Mouse (Mus musculus) CH12.LX (cell line): Measurements from ENCODE around the gene Efr3b. TPM values are rescaled to one million over a fixed set of nuclear protein-coding genes. Genes with fewer than 3 reads are reported as not detected.

Experiments
- DNase-seq: peaks from one replicate; pipeline ENCODE4 v3.0.0-alpha.2; 2013; ENCODE audit errors: extremely low read depth
- H3K27ac ChIP-seq: 2 replicates; pipeline ENCODE4 v1.5.1; 2012; ENCODE audit warnings: low read depth, mild to moderate bottlenecking, control low read depth, moderate library complexity; ENCODE audit not compliant: insufficient read depth
- H3K27me3 ChIP-seq: replicated peaks from 2 replicates; pipeline ENCODE3; 2012; ENCODE audit warnings: inconsistent platforms
- H3K36me3 ChIP-seq, 2 experiments: replicated peaks in 1 of 2; 2 replicates each; pipeline versions ENCODE3 to v1.6.1; 2012; ENCODE audit warnings: inconsistent platforms in 1 of 2, low read length in 1 of 2, mild to moderate bottlenecking in 1 of 2, mixed read lengths in 1 of 2, moderate library complexity in 1 of 2; ENCODE audit not compliant: control insufficient read depth in 1 of 2, insufficient read depth in 1 of 2
- H3K4me1 ChIP-seq, 2 experiments: 2 replicates each; pipeline ENCODE4 v1.6.1; 2012; ENCODE audit warnings: inconsistent platforms in 1 of 2, moderate library complexity in 1 of 2; ENCODE audit not compliant: insufficient read depth in 2 of 2, control insufficient read depth in 1 of 2
- H3K4me2 ChIP-seq: 2 replicates; pipeline ENCODE4 v1.6.1; 2012; ENCODE audit warnings: low read depth, mild to moderate bottlenecking, control low read depth; ENCODE audit not compliant: poor library complexity, insufficient read depth, severe bottlenecking
- H3K4me3 ChIP-seq, 3 experiments: fragments of 150-350 bp in 1 of 3; sonication (generic) in 1 of 3; replicated peaks in 1 of 3; 2 replicates each; pipeline versions ENCODE3 to v1.5.1; 2011 to 2012; ENCODE audit warnings: low read depth in 2 of 3, low read length in 2 of 3, mild to moderate bottlenecking in 2 of 3, moderate library complexity in 2 of 3, control low read depth in 1 of 3, improper control_type of control experiment in 1 of 3, inconsistent platforms in 1 of 3, mixed read lengths in 1 of 3; ENCODE audit not compliant: poor library complexity in 1 of 3
- H3K79me2 ChIP-seq: replicated peaks from 2 replicates; pipeline ENCODE4 v1.6.1; 2012; ENCODE audit warnings: mild to moderate bottlenecking, moderate library complexity; ENCODE audit not compliant: control insufficient read depth, poor library complexity, insufficient read depth, severe bottlenecking; ENCODE audit errors: extremely low read depth
- H3K9ac ChIP-seq: 2 replicates; pipeline ENCODE4 v1.6.1; 2012; ENCODE audit warnings: low read depth, mild to moderate bottlenecking, control low read depth, moderate library complexity; ENCODE audit not compliant: insufficient read depth
- H3K9me3 ChIP-seq: replicated peaks from 2 replicates; pipeline ENCODE3; 2012; ENCODE audit warnings: low read length, inconsistent platforms, mixed read lengths
- CHD1 ChIP-seq: IDR thresholded peaks from 2 replicates; pipeline ENCODE4 v1.6.1; 2012; ENCODE audit warnings: low read depth, low read length, improper control_type of control experiment, inconsistent platforms
- CHD2 ChIP-seq: IDR thresholded peaks from 2 replicates; pipeline ENCODE4 v1.6.1; 2011; ENCODE audit warnings: low read length, improper control_type of control experiment
- ETS1 ChIP-seq: conservative IDR thresholded peaks from 2 replicates; pipeline ENCODE4 v1.6.1; 2012; ENCODE audit warnings: low read depth, mild to moderate bottlenecking, inconsistent platforms, low read length, improper control_type of control experiment, moderate library complexity
- GABPA ChIP-seq: IDR thresholded peaks from 2 replicates; pipeline ENCODE4 v1.6.1; 2012; ENCODE audit warnings: low read depth, low read length, improper control_type of control experiment, inconsistent platforms; ENCODE audit not compliant: insufficient replicate concordance
- HCFC1 ChIP-seq: IDR thresholded peaks from 2 replicates; pipeline ENCODE4 v1.6.1; 2012; ENCODE audit warnings: low read depth, mild to moderate bottlenecking, inconsistent platforms, low read length, improper control_type of control experiment
- JUND ChIP-seq: conservative IDR thresholded peaks from 2 replicates; pipeline ENCODE4 v1.6.1; 2011; ENCODE audit warnings: low read depth, low read length, improper control_type of control experiment
- KAT2A ChIP-seq: IDR thresholded peaks from 2 replicates; pipeline ENCODE4 v1.6.1; 2012; ENCODE audit warnings: low read length, improper control_type of control experiment, inconsistent platforms; ENCODE audit not compliant: insufficient replicate concordance
- MAX ChIP-seq: IDR thresholded peaks from 2 replicates; pipeline ENCODE4 v1.6.1; 2011; ENCODE audit warnings: low read length, improper control_type of control experiment
- MEF2A ChIP-seq: IDR thresholded peaks from 2 replicates; pipeline ENCODE4 v1.6.1; 2014; ENCODE audit warnings: low read depth, mild to moderate bottlenecking, inconsistent platforms, low read length, improper control_type of control experiment, borderline replicate concordance
- MXI1 ChIP-seq: IDR thresholded peaks from 2 replicates; pipeline ENCODE4 v1.6.1; 2011; ENCODE audit warnings: mild to moderate bottlenecking, low read depth, low read length, improper control_type of control experiment
- NELFE ChIP-seq: IDR thresholded peaks from 2 replicates; pipeline ENCODE4 v1.6.1; 2011; ENCODE audit warnings: low read depth, low read length, improper control_type of control experiment
- NRF1 ChIP-seq: IDR thresholded peaks from 2 replicates; pipeline ENCODE4 v1.6.1; 2014; ENCODE audit warnings: low read depth, mild to moderate bottlenecking, inconsistent platforms, low read length, improper control_type of control experiment, moderate library complexity
- POLR2AphosphoS2 ChIP-seq: IDR thresholded peaks from 2 replicates; pipeline ENCODE4 v1.6.1; 2011; ENCODE audit warnings: low read depth, low read length, improper control_type of control experiment
- SIN3A ChIP-seq: IDR thresholded peaks from 2 replicates; pipeline ENCODE4 v1.6.1; 2012; ENCODE audit warnings: low read length, improper control_type of control experiment, inconsistent platforms
- SMC3 ChIP-seq: IDR thresholded peaks from 2 replicates; pipeline ENCODE4 v1.6.1; 2011; ENCODE audit warnings: low read depth, low read length, improper control_type of control experiment
- TBP ChIP-seq: conservative IDR thresholded peaks from 2 replicates; pipeline ENCODE4 v1.6.1; 2011; ENCODE audit warnings: low read depth, low read length, improper control_type of control experiment
- TCF12 ChIP-seq: IDR thresholded peaks from 2 replicates; pipeline ENCODE4 v1.6.1; 2014; ENCODE audit warnings: low read depth, mild to moderate bottlenecking, inconsistent platforms, low read length, improper control_type of control experiment
- USF1 ChIP-seq: IDR thresholded peaks from 2 replicates; pipeline ENCODE4 v1.6.1; 2014; ENCODE audit warnings: low read depth, mild to moderate bottlenecking, inconsistent platforms, low read length, improper control_type of control experiment
- USF2 ChIP-seq: conservative IDR thresholded peaks from 2 replicates; pipeline ENCODE4 v1.6.1; 2011; ENCODE audit warnings: low read depth, low read length, improper control_type of control experiment
- ZKSCAN1 ChIP-seq: IDR thresholded peaks from 2 replicates; pipeline ENCODE4 v1.6.1; 2012; ENCODE audit warnings: low read depth, inconsistent platforms, low read length, improper control_type of control experiment, borderline replicate concordance
- dilution Hi-C: fragments of 300-500 bp; cut with MboI; formaldehyde crosslinking; loops from 2 replicates; pipeline ENCODE4 v1.14.3; 2020; ENCODE audit warnings: low sequenced_read_pairs; ENCODE audit not compliant: extremely low pct_unique_long_range_greater_than_20kb, extremely low pct_ligation_motif_present
- in situ Hi-C: fragments of 300-500 bp; cut with MboI; formaldehyde crosslinking; loops from 3 replicates; pipeline ENCODE4 v1.14.3; 2019; ENCODE audit warnings: low sequenced_read_pairs, low pct_ligation_motif_present, low pct_unique_long_range_greater_than_20kb, mixed read lengths
- polyA plus RNA-seq: library from polyadenylated mRNA; unstranded; fragments of >175 nt; gene quantifications from 2 replicates; pipeline ENCODE4 v1.2.1, GENCODE M21; 2012; ENCODE audit warnings: low read depth; ENCODE audit not compliant: insufficient read length
- total RNA-seq, 2 experiments: library from RNA; depleted of rRNA; stranded (reverse); fragments of 300-350 nt in 1 of 2; fragments of >200 nt in 1 of 2; gene quantifications; 2 replicates each; pipeline ENCODE4 v1.2.3; 2012 to 2014

Gene Efr3b
- total and polyA plus RNA-seq, 3 experiments = 0.68 to 2.1 (median 0.82) TPM

GRCm38 (mm10) chr12:4008731-4009130, 30.0 kb downstream of the Efr3b start:
- Histone ChIP-seq H3K27me3 (peaks cover 3% of the 10 kb centered on the region), H3K9me3 (no peaks in the 10 kb centered on the region), H3K27ac (no peak overlapping the region), H3K9ac (no peak overlapping the region), H3K36me3 (no peaks in the 10 kb centered on the region), H3K4me2 (no peak overlapping the region), H3K4me3 (no peak overlapping the region), H3K4me1 (no peaks in the 10 kb centered on the region), H3K79me2 (no peaks in the 10 kb centered on the region)
- in situ Hi-C loops = no loop called here
- TF ChIP-seq POLR2AphosphoS2 (no peak), SMC3 (no peak), CHD1 (no peak), MXI1 (no peak), USF2 (no peak), TCF12 (no peak), JUND (no peak), MEF2A (no peak), HCFC1 (no peak), NRF1 (no peak), CHD2 (no peak), GABPA (no peak), ZKSCAN1 (no peak)
- dilution Hi-C loops = no loop called here
- DNase-seq = no peak

- in situ Hi-C loops = no loop called here
- no peaks in the 10 kb centered on the region for H3K36me3 ChIP-seq
- TF ChIP-seq SIN3A (no peak), JUND (no peak)
- no peaks in the 10 kb centered on the region for H3K4me1 ChIP-seq
- no peaks in the 10 kb centered on the region for H3K9me3 ChIP-seq
- H3K79me2 ChIP-seq = no peaks in the 10 kb centered on the region
- H3K27ac ChIP-seq = no peak overlapping the region
- H3K4me3 ChIP-seq = no peak overlapping the region
- no peak overlapping the region for H3K4me2 ChIP-seq
- dilution Hi-C loops = no loop called here
- no peak for DNase-seq
- H3K9ac ChIP-seq = no peak overlapping the region
- peaks cover 3% of the 10 kb centered on the region for H3K27me3 ChIP-seq
These were observed 30.9 kb downstream of the Efr3b start for GRCm38 (mm10) chr12:4007766-4008165.

GRCm38 (mm10) chr12:4007181-4007580, 31.5 kb downstream of the Efr3b start:
- no peaks in the 10 kb centered on the region for H3K79me2 ChIP-seq
- H3K9ac ChIP-seq = no peak overlapping the region
- no peak overlapping the region for H3K4me3 ChIP-seq
- in situ Hi-C loops = no loop called here
- dilution Hi-C loops = no loop called here
- H3K4me1 ChIP-seq = no peaks in the 10 kb centered on the region
- H3K9me3 ChIP-seq = no peaks in the 10 kb centered on the region
- no peak overlapping the region for H3K4me2 ChIP-seq
- TF ChIP-seq NRF1 (no peak), MEF2A (no peak), ETS1 (no peak), CHD2 (no peak), KAT2A (no peak), TBP (no peak), USF1 (no peak), ZKSCAN1 (no peak), JUND (no peak), MAX (no peak), NELFE (no peak)
- H3K36me3 ChIP-seq = no peaks in the 10 kb centered on the region
- H3K27ac ChIP-seq = no peak overlapping the region
- no peak for DNase-seq
- peaks cover 3% of the 10 kb centered on the region for H3K27me3 ChIP-seq
